Mouse (Mus musculus): Measurements from ENCODE around the gene Cfap97. TPM values are rescaled to one million over a fixed set of nuclear protein-coding genes. Genes with fewer than 3 reads are reported as not detected.

Cfap97 gene
- polyA plus RNA-seq, 1 experiment = 14.8 TPM

GRCm38 (mm10) chr8:46197673-46198072 lies 46.1 kb downstream of the Cfap97 start:
- Histone ChIP-seq H3K4me1 (ENCODE audit: control insufficient read depth, insufficient read depth, low read length) (no peaks in the 10 kb centered on the region), H3K27ac (ENCODE audit: insufficient read depth, low read length) (no peak overlapping the region), H3K4me3 (ENCODE audit: insufficient read depth, low read length) (no peak overlapping the region)
- no peak for TF ChIP-seq CTCF (IDR thresholded peaks at IDR 0.05; ENCODE audit: extremely low read depth, insufficient read depth, low read length)
- TF ChIP-seq POLR2A (IDR thresholded peaks at IDR 0.05; ENCODE audit: extremely low read depth, insufficient read depth, low read length) = no peak

- Histone ChIP-seq H3K27ac (ENCODE audit: insufficient read depth, low read length) (no peak overlapping the region), H3K4me3 (ENCODE audit: insufficient read depth, low read length) (no peak overlapping the region), H3K4me1 (ENCODE audit: control insufficient read depth, insufficient read depth, low read length) (peaks cover under 1% of the 10 kb centered on the region; the same call in 1 of the 2 replicates)
- TF ChIP-seq CTCF (IDR thresholded peaks at IDR 0.05; ENCODE audit: extremely low read depth, insufficient read depth, low read length) = peak; percentile 9; the same call in 1 of the 2 replicates
- TF ChIP-seq POLR2A (IDR thresholded peaks at IDR 0.05; ENCODE audit: extremely low read depth, insufficient read depth, low read length) = no peak
These were observed 50.8 kb downstream of the Cfap97 start for GRCm38 (mm10) chr8:46202350-46202749.

GRCm38 (mm10) chr8:46204301-46204700 lies 52.7 kb downstream of the Cfap97 start:
- H3K4me1 ChIP-seq (ENCODE audit: control insufficient read depth, insufficient read depth, low read length) = peaks cover 1% of the 10 kb centered on the region; the same call in 1 of the 2 replicates
- H3K27ac ChIP-seq (ENCODE audit: insufficient read depth, low read length) = no peak overlapping the region
- H3K4me3 ChIP-seq (ENCODE audit: insufficient read depth, low read length) = no peak overlapping the region
- TF ChIP-seq POLR2A (IDR thresholded peaks at IDR 0.05; ENCODE audit: extremely low read depth, insufficient read depth, low read length) (0 out of 2 replicates have a peak, but pooled peaks have one; percentile 4), CTCF (IDR thresholded peaks at IDR 0.05; ENCODE audit: extremely low read depth, insufficient read depth, low read length) (no peak)

- H3K4me3 ChIP-seq (ENCODE audit: insufficient read depth, low read length) = no peak overlapping the region
- TF ChIP-seq POLR2A (IDR thresholded peaks at IDR 0.05; ENCODE audit: extremely low read depth, insufficient read depth, low read length) (peak; percentile 30; the same call in 1 of the 2 replicates), CTCF (IDR thresholded peaks at IDR 0.05; ENCODE audit: extremely low read depth, insufficient read depth, low read length) (no peak)
- H3K4me1 ChIP-seq (ENCODE audit: control insufficient read depth, insufficient read depth, low read length) = peaks cover 1% of the 10 kb centered on the region; the same call in 1 of the 2 replicates
- H3K27ac ChIP-seq (ENCODE audit: insufficient read depth, low read length) = no peak overlapping the region
These were observed 53.5 kb downstream of the Cfap97 start for GRCm38 (mm10) chr8:46204974-46205640.

GRCm38 (mm10) chr8:46206107-46206506 lies 54.5 kb downstream of the Cfap97 start:
- H3K27ac ChIP-seq (ENCODE audit: insufficient read depth, low read length) = no peak overlapping the region
- H3K4me3 ChIP-seq (ENCODE audit: insufficient read depth, low read length) = no peak overlapping the region
- TF ChIP-seq POLR2A (IDR thresholded peaks at IDR 0.05; ENCODE audit: extremely low read depth, insufficient read depth, low read length) (no peak), CTCF (IDR thresholded peaks at IDR 0.05; ENCODE audit: extremely low read depth, insufficient read depth, low read length) (no peak)
- H3K4me1 ChIP-seq (ENCODE audit: control insufficient read depth, insufficient read depth, low read length) = peaks cover 1% of the 10 kb centered on the region; the same call in 1 of the 2 replicates

GRCm38 (mm10) chr8:46208354-46208753 lies 56.8 kb downstream of the Cfap97 start:
- peak overlapping the region; percentile 98 for H3K4me3 ChIP-seq (ENCODE audit: insufficient read depth, low read length)
- TF ChIP-seq CTCF (IDR thresholded peaks at IDR 0.05; ENCODE audit: extremely low read depth, insufficient read depth, low read length) = no peak
- 0 out of 2 replicates have a peak, but pooled peaks have one; percentile 7 for TF ChIP-seq POLR2A (IDR thresholded peaks at IDR 0.05; ENCODE audit: extremely low read depth, insufficient read depth, low read length)
- no peak overlapping the region for H3K27ac ChIP-seq (ENCODE audit: insufficient read depth, low read length)
- peaks cover 1% of the 10 kb centered on the region; the same call in 1 of the 2 replicates for H3K4me1 ChIP-seq (ENCODE audit: control insufficient read depth, insufficient read depth, low read length)

- Histone ChIP-seq H3K27ac (ENCODE audit: insufficient read depth, low read length) (no peak overlapping the region), H3K4me3 (ENCODE audit: insufficient read depth, low read length) (peak overlapping the region; percentile 98), H3K4me1 (ENCODE audit: control insufficient read depth, insufficient read depth, low read length) (peaks cover 1% of the 10 kb centered on the region; the same call in 1 of the 2 replicates)
- no peak for TF ChIP-seq CTCF (IDR thresholded peaks at IDR 0.05; ENCODE audit: extremely low read depth, insufficient read depth, low read length)
- TF ChIP-seq POLR2A (IDR thresholded peaks at IDR 0.05; ENCODE audit: extremely low read depth, insufficient read depth, low read length) = no peak
These were observed 57.5 kb downstream of the Cfap97 start for GRCm38 (mm10) chr8:46209057-46209456.

GRCm38 (mm10) chr8:46210404-46211315 lies 59.1 kb downstream of the Cfap97 start, which contains the start of gene Slc25a4:
Gene Slc25a4 (minus strand): TSS chr8:46211284.
- H3K4me1 ChIP-seq (ENCODE audit: control insufficient read depth, insufficient read depth, low read length) = peaks cover 1% of the 10 kb centered on the region; the same call in 1 of the 2 replicates
- peak within 1 kb of the TSS; percentile 96 for H3K27ac ChIP-seq (ENCODE audit: insufficient read depth, low read length)
- H3K4me3 ChIP-seq (ENCODE audit: insufficient read depth, low read length) = peak within 1 kb of the TSS; percentile 98
- peak; percentile 96 for TF ChIP-seq POLR2A (IDR thresholded peaks at IDR 0.05; ENCODE audit: extremely low read depth, insufficient read depth, low read length)
- no peak for TF ChIP-seq CTCF (IDR thresholded peaks at IDR 0.05; ENCODE audit: extremely low read depth, insufficient read depth, low read length)

GRCm38 (mm10) chr8:46211611-46212071 lies 60.1 kb downstream of the Cfap97 start:
- TF ChIP-seq POLR2A (IDR thresholded peaks at IDR 0.05; ENCODE audit: extremely low read depth, insufficient read depth, low read length) (no peak), CTCF (IDR thresholded peaks at IDR 0.05; ENCODE audit: extremely low read depth, insufficient read depth, low read length) (no peak)
- Histone ChIP-seq H3K27ac (ENCODE audit: insufficient read depth, low read length) (peak overlapping the region; percentile 96), H3K4me3 (ENCODE audit: insufficient read depth, low read length) (peak overlapping the region; percentile 98), H3K4me1 (ENCODE audit: control insufficient read depth, insufficient read depth, low read length) (peaks cover 1% of the 10 kb centered on the region; the same call in 1 of the 2 replicates)
